Mouse (Mus musculus): Measurements from ENCODE around the gene Gm1043. TPM values are rescaled to one million over a fixed set of nuclear protein-coding genes. Genes with fewer than 3 reads are reported as not detected.

Gm1043 gene
- polyA plus RNA-seq, 1 experiment = 5.2 TPM

GRCm38 (mm10) chr5:37154472-37154871 is 69.3 kb downstream of the Gm1043 start:
- no peak overlapping the region for H3K27ac ChIP-seq (ENCODE audit: control insufficient read depth, insufficient read depth, low read depth, low read length)
- no peaks in the 10 kb centered on the region for H3K4me1 ChIP-seq (ENCODE audit: control insufficient read depth, insufficient read depth, low read length)
- no peaks in the 10 kb centered on the region for H3K27me3 ChIP-seq (ENCODE audit: control insufficient read depth, insufficient read depth, low read length)
- no peak overlapping the region for H3K4me3 ChIP-seq (ENCODE audit: control insufficient read depth, low read depth, low read length)
- no peaks in the 10 kb centered on the region for H3K36me3 ChIP-seq (ENCODE audit: control insufficient read depth, insufficient read depth, low read length)
- TF ChIP-seq POLR2A (IDR thresholded peaks at IDR 0.05; ENCODE audit: control insufficient read depth, low read depth, low read length) (no peak), CTCF (IDR thresholded peaks at IDR 0.05; ENCODE audit: control insufficient read depth, insufficient read depth, insufficient replicate concordance, low read depth, low read length) (no peak)

- Histone ChIP-seq H3K36me3 (ENCODE audit: control insufficient read depth, insufficient read depth, low read length) (no peaks in the 10 kb centered on the region), H3K4me1 (ENCODE audit: control insufficient read depth, insufficient read depth, low read length) (peaks cover 2% of the 10 kb centered on the region; the same call in 1 of the 2 replicates), H3K27ac (ENCODE audit: control insufficient read depth, insufficient read depth, low read depth, low read length) (no peak overlapping the region), H3K4me3 (ENCODE audit: control insufficient read depth, low read depth, low read length) (no peak overlapping the region), H3K27me3 (ENCODE audit: control insufficient read depth, insufficient read depth, low read length) (no peaks in the 10 kb centered on the region)
- TF ChIP-seq POLR2A (IDR thresholded peaks at IDR 0.05; ENCODE audit: control insufficient read depth, low read depth, low read length) = no peak
Measured at GRCm38 (mm10) chr5:37158408-37158807, 73.2 kb downstream of the Gm1043 start.

- Histone ChIP-seq H3K27ac (ENCODE audit: control insufficient read depth, insufficient read depth, low read depth, low read length) (no peak overlapping the region), H3K4me1 (ENCODE audit: control insufficient read depth, insufficient read depth, low read length) (peaks cover 5% of the 10 kb centered on the region; the same call in 1 of the 2 replicates), H3K27me3 (ENCODE audit: control insufficient read depth, insufficient read depth, low read length) (no peaks in the 10 kb centered on the region), H3K4me3 (ENCODE audit: control insufficient read depth, low read depth, low read length) (peak overlapping the region; percentile 7), H3K36me3 (ENCODE audit: control insufficient read depth, insufficient read depth, low read length) (no peaks in the 10 kb centered on the region)
- TF ChIP-seq POLR2A (IDR thresholded peaks at IDR 0.05; ENCODE audit: control insufficient read depth, low read depth, low read length) (no peak), CTCF (IDR thresholded peaks at IDR 0.05; ENCODE audit: control insufficient read depth, insufficient read depth, insufficient replicate concordance, low read depth, low read length) (peak; percentile 86; the same call in 1 of the 2 replicates)
Measured at GRCm38 (mm10) chr5:37162871-37163781, 78.0 kb downstream of the Gm1043 start.

- Histone ChIP-seq H3K27ac (ENCODE audit: control insufficient read depth, insufficient read depth, low read depth, low read length) (no peak overlapping the region), H3K36me3 (ENCODE audit: control insufficient read depth, insufficient read depth, low read length) (no peaks in the 10 kb centered on the region), H3K4me1 (ENCODE audit: control insufficient read depth, insufficient read depth, low read length) (no peaks in the 10 kb centered on the region; the same call in 1 of the 2 replicates), H3K4me3 (ENCODE audit: control insufficient read depth, low read depth, low read length) (no peak overlapping the region), H3K27me3 (ENCODE audit: control insufficient read depth, insufficient read depth, low read length) (no peaks in the 10 kb centered on the region)
- TF ChIP-seq CTCF (IDR thresholded peaks at IDR 0.05; ENCODE audit: control insufficient read depth, insufficient read depth, insufficient replicate concordance, low read depth, low read length) (no peak), POLR2A (IDR thresholded peaks at IDR 0.05; ENCODE audit: control insufficient read depth, low read depth, low read length) (no peak)
Measured at GRCm38 (mm10) chr5:37176466-37176865, 91.3 kb downstream of the Gm1043 start.

- Histone ChIP-seq H3K36me3 (ENCODE audit: control insufficient read depth, insufficient read depth, low read length) (no peaks in the 10 kb centered on the region), H3K27me3 (ENCODE audit: control insufficient read depth, insufficient read depth, low read length) (no peaks in the 10 kb centered on the region), H3K4me3 (ENCODE audit: control insufficient read depth, low read depth, low read length) (no peak overlapping the region), H3K27ac (ENCODE audit: control insufficient read depth, insufficient read depth, low read depth, low read length) (no peak overlapping the region), H3K4me1 (ENCODE audit: control insufficient read depth, insufficient read depth, low read length) (no peaks in the 10 kb centered on the region; the same call in 1 of the 2 replicates)
- TF ChIP-seq POLR2A (IDR thresholded peaks at IDR 0.05; ENCODE audit: control insufficient read depth, low read depth, low read length) (no peak), CTCF (IDR thresholded peaks at IDR 0.05; ENCODE audit: control insufficient read depth, insufficient read depth, insufficient replicate concordance, low read depth, low read length) (no peak)
Measured at GRCm38 (mm10) chr5:37177061-37177460, 91.9 kb downstream of the Gm1043 start.

- Histone ChIP-seq H3K4me3 (ENCODE audit: control insufficient read depth, low read depth, low read length) (no peak overlapping the region), H3K4me1 (ENCODE audit: control insufficient read depth, insufficient read depth, low read length) (no peaks in the 10 kb centered on the region; the same call in 1 of the 2 replicates), H3K36me3 (ENCODE audit: control insufficient read depth, insufficient read depth, low read length) (no peaks in the 10 kb centered on the region), H3K27ac (ENCODE audit: control insufficient read depth, insufficient read depth, low read depth, low read length) (no peak overlapping the region), H3K27me3 (ENCODE audit: control insufficient read depth, insufficient read depth, low read length) (no peaks in the 10 kb centered on the region)
- no peak for TF ChIP-seq POLR2A (IDR thresholded peaks at IDR 0.05; ENCODE audit: control insufficient read depth, low read depth, low read length)
- no peak for TF ChIP-seq CTCF (IDR thresholded peaks at IDR 0.05; ENCODE audit: control insufficient read depth, insufficient read depth, insufficient replicate concordance, low read depth, low read length)
Measured at GRCm38 (mm10) chr5:37178811-37179210, 93.6 kb downstream of the Gm1043 start.

- TF ChIP-seq POLR2A (IDR thresholded peaks at IDR 0.05; ENCODE audit: control insufficient read depth, low read depth, low read length) (no peak), CTCF (IDR thresholded peaks at IDR 0.05; ENCODE audit: control insufficient read depth, insufficient read depth, insufficient replicate concordance, low read depth, low read length) (no peak)
- Histone ChIP-seq H3K36me3 (ENCODE audit: control insufficient read depth, insufficient read depth, low read length) (no peaks in the 10 kb centered on the region), H3K4me3 (ENCODE audit: control insufficient read depth, low read depth, low read length) (no peak overlapping the region)
Measured at GRCm38 (mm10) chr5:37179872-37180271, 94.7 kb downstream of the Gm1043 start.

More at GRCm38 (mm10) chr5:37179872-37180271, 94.7 kb downstream of the Gm1043 start:
- H3K4me1 ChIP-seq (ENCODE audit: control insufficient read depth, insufficient read depth, low read length) = no peaks in the 10 kb centered on the region; the same call in 1 of the 2 replicates
- no peaks in the 10 kb centered on the region for H3K27me3 ChIP-seq (ENCODE audit: control insufficient read depth, insufficient read depth, low read length)
- no peak overlapping the region for H3K27ac ChIP-seq (ENCODE audit: control insufficient read depth, insufficient read depth, low read depth, low read length)

Measured in testis, adult 2 months (tissue).